Mouse (Mus musculus): ENCODE measurements at regions not wholly inside any gene's neighbourhood (a gene's known extent, or its start where the extent isn't known, plus 50 kb on each side); places are given as distances from the start of the nearest gene placed in this dataset.

- intact Hi-C loops (cut with DNase I) = no loop called here
- DNase-seq = no peak
Measured at GRCm38 (mm10) chr10:92625781-92626180, 96.4 kb downstream of the Nedd1 start.

- no peak for DNase-seq
- intact Hi-C loops (cut with DNase I) = no loop called here
Measured at GRCm38 (mm10) chr10:92615684-92616379, 106.4 kb downstream of the Nedd1 start.

- DNase-seq = no peak
- intact Hi-C loops (cut with DNase I) = no loop called here
Measured at GRCm38 (mm10) chr10:92614341-92614740, 107.9 kb downstream of the Nedd1 start.

GRCm38 (mm10) chr10:92611060-92611459 is 111.2 kb downstream of the Nedd1 start:
- DNase-seq = no peak
- intact Hi-C loops (cut with DNase I) = no loop called here

- DNase-seq = no peak
- intact Hi-C loops (cut with DNase I) = no loop called here
Measured at GRCm38 (mm10) chr10:92606761-92607160, 115.5 kb downstream of the Nedd1 start.

- intact Hi-C loops (cut with DNase I) = no loop called here
- no peak for DNase-seq
Measured at GRCm38 (mm10) chr10:92605646-92606045, 116.6 kb downstream of the Nedd1 start.

- DNase-seq = no peak
- intact Hi-C loops (cut with DNase I) = no loop called here
Measured at GRCm38 (mm10) chr10:92600116-92600515, 122.1 kb downstream of the Nedd1 start.

GRCm38 (mm10) chr10:92595496-92596355 is 126.5 kb downstream of the Nedd1 start:
- DNase-seq = no peak
- intact Hi-C loops (cut with DNase I) = no loop called here

GRCm38 (mm10) chr10:92593947-92594460 is 128.2 kb downstream of the Nedd1 start:
- intact Hi-C loops (cut with DNase I) = no loop called here
- no peak for DNase-seq

GRCm38 (mm10) chr10:92578872-92579271 is 143.3 kb downstream of the Nedd1 start:
- no peak for DNase-seq
- intact Hi-C loops (cut with DNase I) = no loop called here

- intact Hi-C loops (cut with DNase I) = no loop called here
Measured at GRCm38 (mm10) chr10:92570496-92570895, 151.7 kb downstream of the Nedd1 start.

GRCm38 (mm10) chr10:92557463-92557862 is 164.8 kb downstream of the Nedd1 start:
- intact Hi-C loops (cut with DNase I) = no loop called here

More at GRCm38 (mm10) chr10:92570496-92570895, 151.7 kb downstream of the Nedd1 start:
- DNase-seq = no peak

GRCm38 (mm10) chr10:92556526-92557422 is 165.4 kb downstream of the Nedd1 start:
- no peak for DNase-seq
- intact Hi-C loops (cut with DNase I) = no loop called here

More at GRCm38 (mm10) chr10:92557463-92557862, 164.8 kb downstream of the Nedd1 start:
- DNase-seq = no peak

GRCm38 (mm10) chr10:92555727-92556525 is 166.3 kb downstream of the Nedd1 start:
- intact Hi-C loops (cut with DNase I) = no loop called here
- no peak for DNase-seq

- DNase-seq = no peak
- intact Hi-C loops (cut with DNase I) = no loop called here
Measured at GRCm38 (mm10) chr10:92553966-92554365, 168.3 kb downstream of the Nedd1 start.

GRCm38 (mm10) chr10:92548875-92549586 is 173.2 kb downstream of the Nedd1 start:
- intact Hi-C loops (cut with DNase I) = no loop called here
- DNase-seq = no peak

- intact Hi-C loops (cut with DNase I) = no loop called here
- no peak for DNase-seq
Measured at GRCm38 (mm10) chr10:92538433-92538832, 183.8 kb downstream of the Nedd1 start.

- intact Hi-C loops (cut with DNase I) = no loop called here
Measured at GRCm38 (mm10) chr10:92516886-92517285, 205.3 kb downstream of the Nedd1 start.

GRCm38 (mm10) chr10:92511769-92512168 is 210.5 kb downstream of the Nedd1 start:
- intact Hi-C loops (cut with DNase I) = no loop called here
- DNase-seq = no peak

More at GRCm38 (mm10) chr10:92516886-92517285, 205.3 kb downstream of the Nedd1 start:
- DNase-seq = no peak
